Mouse (Mus musculus): ENCODE results near the gene Thbs3. TPM values are rescaled to one million over a fixed set of nuclear protein-coding genes. Genes with fewer than 3 reads are reported as not detected.

Thbs3 gene
- 37.7 TPM for polyA plus RNA-seq (2014; fragmentation: Illumina TruSeq; extraction: RNeasy Lipid Tissue Mini Kit (QIAGEN cat#74804); ENCODE audit: insufficient read depth, low read depth, low replicate concordance)

GRCm38 (mm10) chr3:89214681-89215411 is at the start of gene Thbs3:
TSS of gene Thbs3 (plus strand) at chr3:89215180.

GRCm38 (mm10) chr3:89177242-89178106 is 37.5 kb upstream of the Thbs3 start, which contains the start of gene Scamp3:
TSS of gene Scamp3 (plus strand) at chr3:89177473.

GRCm38 (mm10) chr3:89183058-89183958 is 31.7 kb upstream of the Thbs3 start, which contains the start of gene Fam189b:
TSS of gene Fam189b (plus strand) at chr3:89183143.

GRCm38 (mm10) chr3:89202253-89203141 is 12.5 kb upstream of the Thbs3 start, which contains the start of gene Gba:
TSS of gene Gba (plus strand) at chr3:89202928.

GRCm38 (mm10) chr3:89226900-89227299 is 11.9 kb downstream of the Thbs3 start, which contains the start of gene Mtx1:
TSS of gene Mtx1 (minus strand) at chr3:89227088.

GRCm38 (mm10) chr3:89228836-89229235 is 13.9 kb downstream of the Thbs3 start, which contains the start of gene Muc1:
TSS of gene Muc1 (plus strand) at chr3:89229057.

GRCm38 (mm10) chr3:89245688-89246171 is 30.8 kb downstream of the Thbs3 start, which contains the start of gene Krtcap2:
TSS of gene Krtcap2 (plus strand) at chr3:89245966.

GRCm38 (mm10) chr3:89246261-89247100 is 31.5 kb downstream of the Thbs3 start, which contains the start of gene Trim46:
TSS of gene Trim46 (minus strand) at chr3:89246309.

DNA sequence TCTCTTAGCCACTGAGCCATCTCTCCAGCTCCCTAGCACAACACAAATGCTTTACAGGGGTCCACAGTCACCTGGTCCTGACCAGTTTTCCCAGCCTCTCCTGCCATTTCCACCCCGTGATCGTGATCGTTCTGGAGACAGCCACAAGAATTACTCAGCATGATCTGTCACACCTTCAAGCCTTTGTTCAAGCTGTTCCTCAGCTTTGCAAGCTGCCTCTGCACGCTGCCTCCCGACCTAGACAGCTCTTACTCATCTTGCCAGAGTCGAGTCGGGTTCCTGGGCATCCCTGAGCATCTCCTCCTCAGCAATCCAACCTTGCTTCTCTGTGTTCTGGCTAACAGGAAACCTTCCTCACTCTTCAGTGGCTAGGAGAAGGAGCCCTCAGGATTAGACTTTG is 44.1 kb downstream of the Thbs3 start, which contains the start of gene Dpm3:
Gene Dpm3 (plus strand): TSS at position 283 of the 400 bp plus-strand sequence.

DNA sequence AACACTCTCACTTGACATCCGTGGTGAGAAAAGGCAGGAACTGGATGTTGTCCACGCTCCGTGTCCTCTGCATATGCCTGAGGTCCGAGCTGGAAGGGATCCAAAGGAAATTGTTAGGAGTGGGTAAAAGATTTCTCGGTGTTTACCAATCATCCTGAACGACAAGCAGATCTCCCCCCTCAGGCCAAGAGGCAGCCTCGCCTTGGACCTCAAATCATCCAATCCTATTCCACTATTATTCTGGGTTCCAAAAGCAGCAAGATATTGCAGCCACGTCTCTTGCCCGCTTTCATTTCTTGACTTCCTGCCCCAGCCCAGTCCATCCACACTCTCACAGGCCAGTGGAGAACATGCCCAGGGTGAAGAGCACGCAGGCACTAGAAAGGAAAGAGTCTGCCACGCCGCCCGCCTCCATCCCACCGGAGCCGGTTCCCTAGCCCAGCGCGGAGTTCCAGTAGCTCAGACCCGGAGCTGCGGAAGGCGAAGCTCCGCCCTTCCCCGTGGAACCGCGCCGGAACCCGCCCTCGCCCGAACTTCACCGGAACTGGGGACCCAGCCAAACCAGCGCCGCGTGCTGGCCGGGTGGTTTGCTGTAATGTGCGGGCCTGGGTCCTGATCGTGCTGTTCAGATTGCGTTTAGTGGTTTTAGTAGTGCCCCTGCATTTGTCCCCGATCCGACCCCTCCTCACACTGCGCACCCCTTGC is 55.2 kb downstream of the Thbs3 start, which contains the start of gene Slc50a1:
Gene Slc50a1 (minus strand): TSS at position 520 of the 705 bp plus-strand sequence.

Other genes starting within 250 kb of the Thbs3 start
- 25.0 TPM for gene Rusc1, start 121.9 kb upstream of the Thbs3 start, polyA plus RNA-seq (2014; fragmentation: Illumina TruSeq; extraction: RNeasy Lipid Tissue Mini Kit (QIAGEN cat#74804); ENCODE audit: insufficient read depth, low read depth, low replicate concordance)
- gene Gm43738, start 114.1 kb upstream of the Thbs3 start, polyA plus RNA-seq (2014; fragmentation: Illumina TruSeq; extraction: RNeasy Lipid Tissue Mini Kit (QIAGEN cat#74804); ENCODE audit: insufficient read depth, low read depth, low replicate concordance) = not detected
- gene Fdps, start 113.2 kb upstream of the Thbs3 start, polyA plus RNA-seq (2014; fragmentation: Illumina TruSeq; extraction: RNeasy Lipid Tissue Mini Kit (QIAGEN cat#74804); ENCODE audit: insufficient read depth, low read depth, low replicate concordance) = 109 TPM
- 0.12 TPM for gene Pklr, start 79.0 kb upstream of the Thbs3 start, polyA plus RNA-seq (2014; fragmentation: Illumina TruSeq; extraction: RNeasy Lipid Tissue Mini Kit (QIAGEN cat#74804); ENCODE audit: insufficient read depth, low read depth, low replicate concordance)
- gene Hcn3, start 55.0 kb upstream of the Thbs3 start, polyA plus RNA-seq (2014; fragmentation: Illumina TruSeq; extraction: RNeasy Lipid Tissue Mini Kit (QIAGEN cat#74804); ENCODE audit: insufficient read depth, low read depth, low replicate concordance) = not detected
- 24.4 TPM for gene Clk2, start 50.4 kb upstream of the Thbs3 start, polyA plus RNA-seq (2014; fragmentation: Illumina TruSeq; extraction: RNeasy Lipid Tissue Mini Kit (QIAGEN cat#74804); ENCODE audit: insufficient read depth, low read depth, low replicate concordance)
- gene Scamp3, start 37.7 kb upstream of the Thbs3 start, polyA plus RNA-seq (2014; fragmentation: Illumina TruSeq; extraction: RNeasy Lipid Tissue Mini Kit (QIAGEN cat#74804); ENCODE audit: insufficient read depth, low read depth, low replicate concordance) = 50.9 TPM
- gene Fam189b, start 32.0 kb upstream of the Thbs3 start, polyA plus RNA-seq (2014; fragmentation: Illumina TruSeq; extraction: RNeasy Lipid Tissue Mini Kit (QIAGEN cat#74804); ENCODE audit: insufficient read depth, low read depth, low replicate concordance) = 9.9 TPM
- 35.5 TPM for gene Gba, start 12.3 kb upstream of the Thbs3 start, polyA plus RNA-seq (2014; fragmentation: Illumina TruSeq; extraction: RNeasy Lipid Tissue Mini Kit (QIAGEN cat#74804); ENCODE audit: insufficient read depth, low read depth, low replicate concordance)
- gene Mtx1, start 11.9 kb downstream of the Thbs3 start, polyA plus RNA-seq (2014; fragmentation: Illumina TruSeq; extraction: RNeasy Lipid Tissue Mini Kit (QIAGEN cat#74804); ENCODE audit: insufficient read depth, low read depth, low replicate concordance) = 75.1 TPM
- gene Muc1, start 13.9 kb downstream of the Thbs3 start, polyA plus RNA-seq (2014; fragmentation: Illumina TruSeq; extraction: RNeasy Lipid Tissue Mini Kit (QIAGEN cat#74804); ENCODE audit: insufficient read depth, low read depth, low replicate concordance) = 195 TPM
- 122 TPM for gene Krtcap2, start 30.8 kb downstream of the Thbs3 start, polyA plus RNA-seq (2014; fragmentation: Illumina TruSeq; extraction: RNeasy Lipid Tissue Mini Kit (QIAGEN cat#74804); ENCODE audit: insufficient read depth, low read depth, low replicate concordance)
- gene Trim46, start 31.1 kb downstream of the Thbs3 start, polyA plus RNA-seq (2014; fragmentation: Illumina TruSeq; extraction: RNeasy Lipid Tissue Mini Kit (QIAGEN cat#74804); ENCODE audit: insufficient read depth, low read depth, low replicate concordance) = 2.3 TPM
- gene Dpm3, start 44.2 kb downstream of the Thbs3 start, polyA plus RNA-seq (2014; fragmentation: Illumina TruSeq; extraction: RNeasy Lipid Tissue Mini Kit (QIAGEN cat#74804); ENCODE audit: insufficient read depth, low read depth, low replicate concordance) = 220 TPM
- gene Slc50a1, start 55.4 kb downstream of the Thbs3 start, polyA plus RNA-seq (2014; fragmentation: Illumina TruSeq; extraction: RNeasy Lipid Tissue Mini Kit (QIAGEN cat#74804); ENCODE audit: insufficient read depth, low read depth, low replicate concordance) = 90.4 TPM
- gene Efna1, start 66.0 kb downstream of the Thbs3 start, polyA plus RNA-seq (2014; fragmentation: Illumina TruSeq; extraction: RNeasy Lipid Tissue Mini Kit (QIAGEN cat#74804); ENCODE audit: insufficient read depth, low read depth, low replicate concordance) = 102 TPM
- gene Efna3, start 107.8 kb downstream of the Thbs3 start, polyA plus RNA-seq (2014; fragmentation: Illumina TruSeq; extraction: RNeasy Lipid Tissue Mini Kit (QIAGEN cat#74804); ENCODE audit: insufficient read depth, low read depth, low replicate concordance) = 0.75 TPM
- 1.5 TPM for gene Efna4, start 122.8 kb downstream of the Thbs3 start, polyA plus RNA-seq (2014; fragmentation: Illumina TruSeq; extraction: RNeasy Lipid Tissue Mini Kit (QIAGEN cat#74804); ENCODE audit: insufficient read depth, low read depth, low replicate concordance)
- 109 TPM for gene Adam15, start 134.8 kb downstream of the Thbs3 start, polyA plus RNA-seq (2014; fragmentation: Illumina TruSeq; extraction: RNeasy Lipid Tissue Mini Kit (QIAGEN cat#74804); ENCODE audit: insufficient read depth, low read depth, low replicate concordance)
- 0.17 TPM for gene Dcst2, start 146.8 kb downstream of the Thbs3 start, polyA plus RNA-seq (2014; fragmentation: Illumina TruSeq; extraction: RNeasy Lipid Tissue Mini Kit (QIAGEN cat#74804); ENCODE audit: insufficient read depth, low read depth, low replicate concordance)
- not detected for gene Dcst1, start 150.1 kb downstream of the Thbs3 start, polyA plus RNA-seq (2014; fragmentation: Illumina TruSeq; extraction: RNeasy Lipid Tissue Mini Kit (QIAGEN cat#74804); ENCODE audit: insufficient read depth, low read depth, low replicate concordance)
- gene Zbtb7b, start 179.6 kb downstream of the Thbs3 start, polyA plus RNA-seq (2014; fragmentation: Illumina TruSeq; extraction: RNeasy Lipid Tissue Mini Kit (QIAGEN cat#74804); ENCODE audit: insufficient read depth, low read depth, low replicate concordance) = 20.1 TPM
- gene Lenep, start 187.6 kb downstream of the Thbs3 start, polyA plus RNA-seq (2014; fragmentation: Illumina TruSeq; extraction: RNeasy Lipid Tissue Mini Kit (QIAGEN cat#74804); ENCODE audit: insufficient read depth, low read depth, low replicate concordance) = not detected
- 9.7 TPM for gene Flad1, start 196.7 kb downstream of the Thbs3 start, polyA plus RNA-seq (2014; fragmentation: Illumina TruSeq; extraction: RNeasy Lipid Tissue Mini Kit (QIAGEN cat#74804); ENCODE audit: insufficient read depth, low read depth, low replicate concordance)
- 11.5 TPM for gene Cks1b, start 203.2 kb downstream of the Thbs3 start, polyA plus RNA-seq (2014; fragmentation: Illumina TruSeq; extraction: RNeasy Lipid Tissue Mini Kit (QIAGEN cat#74804); ENCODE audit: insufficient read depth, low read depth, low replicate concordance)
- gene Shc1, start 203.3 kb downstream of the Thbs3 start, polyA plus RNA-seq (2014; fragmentation: Illumina TruSeq; extraction: RNeasy Lipid Tissue Mini Kit (QIAGEN cat#74804); ENCODE audit: insufficient read depth, low read depth, low replicate concordance) = 31.8 TPM
- gene Pygo2, start 215.0 kb downstream of the Thbs3 start, polyA plus RNA-seq (2014; fragmentation: Illumina TruSeq; extraction: RNeasy Lipid Tissue Mini Kit (QIAGEN cat#74804); ENCODE audit: insufficient read depth, low read depth, low replicate concordance) = 31.0 TPM
- 39.9 TPM for gene Pbxip1, start 221.5 kb downstream of the Thbs3 start, polyA plus RNA-seq (2014; fragmentation: Illumina TruSeq; extraction: RNeasy Lipid Tissue Mini Kit (QIAGEN cat#74804); ENCODE audit: insufficient read depth, low read depth, low replicate concordance)
- 67.9 TPM for gene Pmvk, start 239.4 kb downstream of the Thbs3 start, polyA plus RNA-seq (2014; fragmentation: Illumina TruSeq; extraction: RNeasy Lipid Tissue Mini Kit (QIAGEN cat#74804); ENCODE audit: insufficient read depth, low read depth, low replicate concordance)